Comparison of ENCODE assay signal across 9 mouse cellular contexts in genomic region chr11:118975917-118976316, GRCm38 (mm10). TPM values are rescaled to one million over a fixed set of nuclear protein-coding genes. Genes with fewer than 3 reads are reported as not detected.
DNase-seq lines count a peak whose midpoint lies in the region; ATAC-seq lines count a peak whose summit lies in the region.
"Had no signal": no experiment of that assay in that cellular context is flagged by ENCODE, and none has a peak within 500 bp of the region (broad histone marks: within the 10 kb centered on the region; RNA-seq: fewer than 3 reads in every experiment).

No protein-coding gene starts in this region.

- no peak overlapping the region for H3K9ac ChIP-seq in forebrain, embryonic 11.5 days (ENCODE audit: low read length)
- no peak overlapping the region for H3K9ac ChIP-seq in limb, embryonic 12.5 days (replicated peaks)

- 13% methylated on average over 12 of the region's 12 CpGs for WGBS in forebrain, embryonic 11.5 days
- WGBS in limb, embryonic 12.5 days: 18% methylated on average over 12 of the region's 12 CpGs

- ATAC-seq in cerebellum, adult (ENCODE audit: insufficient number of reproducible peaks, low FRiP score, low TSS enrichment): no peak
- ATAC-seq in CD4-positive, CD25-positive, alpha-beta regulatory T cell, adult 4 months: peak; percentile 69
- ATAC-seq in forebrain, embryonic 11.5 days (replicated peaks; ENCODE audit: low FRiP score): 0 out of 2 replicates have a peak, but pooled peaks have one; percentile 18
- 0 out of 2 replicates have a peak, but pooled peaks have one; percentile 20 for ATAC-seq in limb, embryonic 12.5 days (ENCODE audit: insufficient number of reproducible peaks, insufficient read depth, low FRiP score, low TSS enrichment, low read depth)
- ATAC-seq in erythroid progenitor cell, adult 5-6 weeks (replicated peaks; ENCODE audit: low FRiP score, poor library complexity, severe bottlenecking): no peak

- H3K4me3 ChIP-seq in forebrain, embryonic 11.5 days (ENCODE audit: low read depth, low read length): no peak overlapping the region
- no peak overlapping the region for H3K4me3 ChIP-seq in limb, embryonic 12.5 days (replicated peaks)

- H3K27me3 ChIP-seq in forebrain, embryonic 11.5 days (ENCODE audit: control insufficient read depth, insufficient read depth, low read length): no peaks in the 10 kb centered on the region
- peaks cover 62% of the 10 kb centered on the region for H3K27me3 ChIP-seq in limb, embryonic 12.5 days

- no peak overlapping the region for H3K27ac ChIP-seq in forebrain, embryonic 11.5 days (ENCODE audit: low read depth, low read length)
- H3K27ac ChIP-seq in limb, embryonic 12.5 days: no peak overlapping the region

- H3K9me3 ChIP-seq in forebrain, embryonic 11.5 days (ENCODE audit: control insufficient read depth, low read length): no peaks in the 10 kb centered on the region
- no peaks in the 10 kb centered on the region for H3K9me3 ChIP-seq in limb, embryonic 12.5 days

- H3K4me2 ChIP-seq in forebrain, embryonic 11.5 days (ENCODE audit: low read depth, low read length, severe bottlenecking): peak overlapping the region; percentile 31
- H3K4me2 ChIP-seq in limb, embryonic 12.5 days: peak overlapping the region; percentile 13

- peaks cover 5% of the 10 kb centered on the region; the same call in 1 of the 2 replicates for H3K4me1 ChIP-seq in forebrain, embryonic 11.5 days (replicated peaks; ENCODE audit: control insufficient read depth, insufficient read depth, low read length)
- H3K4me1 ChIP-seq in limb, embryonic 12.5 days (replicated peaks): peaks cover 5% of the 10 kb centered on the region

- no peaks in the 10 kb centered on the region for H3K36me3 ChIP-seq in forebrain, embryonic 11.5 days (ENCODE audit: control insufficient read depth, insufficient read depth, low read length)
- no peaks in the 10 kb centered on the region for H3K36me3 ChIP-seq in limb, embryonic 12.5 days

- peak; percentile 53 for DNase-seq in cerebellum, adult 9-10 months
- no peak for DNase-seq in forebrain, embryonic 11.5 days (ENCODE audit: low spot score)
- DNase-seq in retina, embryonic 14.5 days (ENCODE audit: low spot score): peak; percentile 50
- no peak for DNase-seq in frontal cortex, postnatal 14 days (ENCODE audit: low spot score in 2 of 2)

RNA-seq across cellular contexts. Expression of gene Enpp7, which starts 12.1 kb away (rescaled TPM):
- not detected for polyA plus RNA-seq in CD4-positive, CD25-positive, alpha-beta regulatory T cell, adult 4 months (2017; shearing (Covaris generic))
- polyA plus RNA-seq in forebrain, embryonic 11.5 days (2014; fragmentation: Nextera tagmentation; extraction: Ambion mirVana): not detected in 2 replicates
- polyA plus RNA-seq in limb, embryonic 12.5 days (2016; fragmentation: Nextera tagmentation; extraction: Ambion mirVana): not detected in 2 replicates
- total RNA-seq in erythroid progenitor cell, adult 5-6 weeks (2015; ENCODE audit: low replicate concordance): not detected in 2 replicates
- not detected in 2 replicates for total RNA-seq in erythroid progenitor cell, adult 5-6 weeks (2017; ENCODE audit: low replicate concordance)
- total RNA-seq: heart, postnatal 36 days had no signal

RNA-seq across cellular contexts. Expression of gene Cbx2, which starts 46.8 kb away (rescaled TPM):
- polyA plus RNA-seq in CD4-positive, CD25-positive, alpha-beta regulatory T cell, adult 4 months (2017; shearing (Covaris generic)): 1 to 10 TPM; 1.4 to 1.5 TPM
- polyA plus RNA-seq in forebrain, embryonic 11.5 days (2014; fragmentation: Nextera tagmentation; extraction: Ambion mirVana): 101 and 103 TPM in 2 replicates
- polyA plus RNA-seq in limb, embryonic 12.5 days (2016; fragmentation: Nextera tagmentation; extraction: Ambion mirVana): 121 and 122 TPM in 2 replicates
- not detected in 2 replicates for total RNA-seq in erythroid progenitor cell, adult 5-6 weeks (2015; ENCODE audit: low replicate concordance)
- total RNA-seq in erythroid progenitor cell, adult 5-6 weeks (2017; ENCODE audit: low replicate concordance): 0.51 TPM in 1 of 2 replicates, not detected in the other

Comparison
In these comparisons a context has a peak if more than half of its experiments do, and no peak if none do; other contexts are left out.
1. DNase-seq: peak in cerebellum, adult 9-10 months (single experiment) and retina, embryonic 14.5 days (single experiment); none in forebrain, embryonic 11.5 days (single experiment) and frontal cortex, postnatal 14 days (0 of 2).
2. ATAC-seq: peak in CD4-positive, CD25-positive, alpha-beta regulatory T cell, adult 4 months (single experiment), forebrain, embryonic 11.5 days (single experiment) and limb, embryonic 12.5 days (single experiment); none in cerebellum, adult (single experiment) and erythroid progenitor cell, adult 5-6 weeks (single experiment).
3. RNA of gene Cbx2, which starts 46.8 kb away (polyA plus RNA-seq): 121 to 122 TPM in limb, embryonic 12.5 days and 101 to 103 TPM in forebrain, embryonic 11.5 days; 1.4 to 1.5 TPM in CD4-positive, CD25-positive, alpha-beta regulatory T cell, adult 4 months; every median in the first group is over 10 times any median in the second.